Mouse (Mus musculus): ENCODE data around the gene Nudt5. TPM values are rescaled to one million over a fixed set of nuclear protein-coding genes. Genes with fewer than 3 reads are reported as not detected.

Nudt5 gene
- polyA plus RNA-seq, 1 experiment: 15.2 TPM

GRCm38 (mm10) chr2:5911282-5911965, 66.6 kb downstream of the Nudt5 start:
- Histone ChIP-seq H3K4me1 (ENCODE audit: control insufficient read depth, insufficient read depth, low read length) (no peaks in the 10 kb centered on the region), H3K27me3 (ENCODE audit: control insufficient read depth, insufficient read depth, low read length) (no peaks in the 10 kb centered on the region), H3K27ac (ENCODE audit: insufficient read depth, low read length) (no peak overlapping the region), H3K4me3 (replicated peaks; ENCODE audit: insufficient read depth, low read depth, low read length) (no peak overlapping the region)
- no peak for DNase-seq
- TF ChIP-seq POLR2A (IDR thresholded peaks at IDR 0.05; ENCODE audit: borderline replicate concordance, insufficient read depth, low read length) (no peak), CTCF (IDR thresholded peaks at IDR 0.05; ENCODE audit: borderline replicate concordance, insufficient read depth, low read depth, low read length) (no peak)
- WGBS: 29% methylated on average over 16 of the region's 16 CpGs

Other genes with a start within 250 kb of the Nudt5 start
- gene Camk1d, start 130.5 kb upstream of the Nudt5 start, polyA plus RNA-seq (2012; rRNA removed): 25.3 and 25.6 TPM in 2 replicates
- 136 and 142 TPM in 2 replicates for gene Cdc123, start 145 bp downstream of the Nudt5 start, polyA plus RNA-seq (2012; rRNA removed)
- gene Gm13199, start 17.9 kb downstream of the Nudt5 start, polyA plus RNA-seq (2012; rRNA removed): 8.8 and 9.5 TPM in 2 replicates
- gene Sec61a2, start 50.4 kb downstream of the Nudt5 start, polyA plus RNA-seq (2012; rRNA removed): 119 and 123 TPM in 2 replicates
- 7.2 and 9.5 TPM in 2 replicates for gene Dhtkd1, start 97.8 kb downstream of the Nudt5 start, polyA plus RNA-seq (2012; rRNA removed)
- 19.3 and 21.8 TPM in 2 replicates for gene Upf2, start 106.5 kb downstream of the Nudt5 start, polyA plus RNA-seq (2012; rRNA removed)

Data from cerebellum, adult 2 months (tissue).